Mouse (Mus musculus) spleen, adult 2 months (tissue): ENCODE results near the gene Gnai3.

Source experiments
- CTCF ChIP-seq: fragments of 200-500 bp; IDR thresholded peaks from 2 replicates; pipeline ENCODE4 v1.5.1; 2011; ENCODE audit warnings: mild to moderate bottlenecking, inconsistent platforms; ENCODE audit not compliant: insufficient read depth, insufficient read length, insufficient replicate concordance; ENCODE audit errors: extremely low read depth
- POLR2A ChIP-seq: fragments of 200-500 bp; IDR thresholded peaks from 2 replicates; pipeline ENCODE4 v1.6.1; 2011; ENCODE audit warnings: low read depth, low read length, inconsistent platforms

DNA sequence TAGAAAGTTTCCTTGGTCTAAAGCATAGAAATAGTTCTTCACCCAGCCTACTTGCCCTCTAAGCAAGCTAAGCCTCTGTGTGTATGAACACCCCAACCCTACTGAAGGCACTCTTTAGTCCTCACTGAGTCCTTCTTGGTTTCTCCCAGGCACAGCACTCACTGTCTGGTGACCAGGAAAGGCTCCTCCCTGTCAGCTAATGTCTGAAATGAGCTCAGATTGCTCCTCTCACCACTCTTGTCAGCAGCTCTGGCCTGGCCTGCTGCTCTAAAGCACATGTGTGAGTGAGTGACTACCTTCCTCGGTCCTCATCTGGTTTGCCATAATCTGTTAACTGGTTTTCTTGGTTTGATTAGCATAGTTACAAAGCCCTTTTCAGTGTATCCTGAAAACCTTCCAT, 14.1 kb downstream of the Gnai3 start:
- TF ChIP-seq CTCF (no peak), POLR2A (no peak)
